Mouse (Mus musculus) gastrocnemius, adult 18-20 months (tissue): ENCODE data around the gene Pltp. TPM values are rescaled to one million over a fixed set of nuclear protein-coding genes. Genes with fewer than 3 reads are reported as not detected.
"Not testable (repeated sequence)": the region's sequence is repeated elsewhere in the genome, so short reads cannot be mapped to it uniquely, and the experiment has no call there.

Source experiments
- DNase-seq: peaks from one replicate; pipeline ENCODE4 v3.0.0; 2021; ENCODE audit warnings: low spot score
- total RNA-seq, 2 experiments: library from RNA; stranded (reverse); gene quantifications; 2 replicates each; pipeline ENCODE4 v1.2.3; 2021

Pltp gene
- total RNA-seq, 2 experiments from 2014 or later = 12.5 to 21.8 TPM

GRCm38 (mm10) chr2:164879568-164880277 lies 22.2 kb upstream of the Pltp start:
- DNase-seq = peak; percentile 93

- peak; percentile 94 for DNase-seq
These were observed 21.7 kb upstream of the Pltp start, which contains the start of gene Pcif1 for GRCm38 (mm10) chr2:164879228-164879567. Gene Pcif1, plus strand, starts transcription at chr2:164879304.

- DNase-seq = peak; percentile 85
These were observed 21.2 kb upstream of the Pltp start for GRCm38 (mm10) chr2:164878509-164879227.

- DNase-seq = not testable (repeated sequence)
These were observed 20.1 kb upstream of the Pltp start for GRCm38 (mm10) chr2:164877376-164878215.

GRCm38 (mm10) chr2:164875648-164876047 lies 18.1 kb upstream of the Pltp start:
- DNase-seq = not testable (repeated sequence)

GRCm38 (mm10) chr2:164874239-164874769 lies 16.8 kb upstream of the Pltp start:
- peak; percentile 65 for DNase-seq

GRCm38 (mm10) chr2:164873621-164874020 lies 16.1 kb upstream of the Pltp start:
- DNase-seq = no peak

- no peak for DNase-seq
These were observed 14.2 kb upstream of the Pltp start for GRCm38 (mm10) chr2:164871602-164872303.

- DNase-seq = no peak
These were observed 11.0 kb upstream of the Pltp start for GRCm38 (mm10) chr2:164868491-164868890.

- no peak for DNase-seq
These were observed 10.1 kb upstream of the Pltp start for GRCm38 (mm10) chr2:164867566-164867965.

- no peak for DNase-seq
These were observed 9.4 kb upstream of the Pltp start for GRCm38 (mm10) chr2:164866741-164867551.

- no peak for DNase-seq
These were observed 7.1 kb upstream of the Pltp start for GRCm38 (mm10) chr2:164864593-164864992.

- DNase-seq = not testable (repeated sequence)
These were observed 5.9 kb upstream of the Pltp start for GRCm38 (mm10) chr2:164863411-164863810.

- DNase-seq = peak; percentile 75
These were observed 4.8 kb upstream of the Pltp start for GRCm38 (mm10) chr2:164862179-164862861.

- no peak for DNase-seq
These were observed 3.6 kb upstream of the Pltp start for GRCm38 (mm10) chr2:164861094-164861493.

GRCm38 (mm10) chr2:164859640-164860432 lies 2.3 kb upstream of the Pltp start:
- DNase-seq = no peak

GRCm38 (mm10) chr2:164859155-164859554 lies 1.6 kb upstream of the Pltp start:
- DNase-seq = no peak

GRCm38 (mm10) chr2:164857842-164858553 lies 487 bp upstream of the Pltp start:
- no peak for DNase-seq
